Mouse (Mus musculus): ENCODE measurements at regions not wholly inside any gene's neighbourhood (a gene's known extent, or its start where the extent isn't known, plus 50 kb on each side); places are given as distances from the start of the nearest gene placed in this dataset.

- H3K79me2 ChIP-seq (ENCODE audit: control insufficient read depth, insufficient read depth, low read length, poor library complexity), result no peaks in the 10 kb centered on the region
- no peak for DNase-seq (ENCODE audit: low read depth, low spot score)
- no peak for TF ChIP-seq POLR2AphosphoS2 (IDR thresholded peaks at IDR 0.05; ENCODE audit: low read length)
- TF ChIP-seq TCF12 (IDR thresholded peaks at IDR 0.05; ENCODE audit: low read depth, low read length), result no peak
- no peak for TF ChIP-seq JUND (IDR thresholded peaks at IDR 0.05; ENCODE audit: low read depth, low read length)
- TF ChIP-seq NRF1 (IDR thresholded peaks at IDR 0.05; ENCODE audit: insufficient read depth, low read depth, low read length, poor library complexity, severe bottlenecking), result no peak
- no peak for TF ChIP-seq TAL1 (IDR thresholded peaks at IDR 0.05; ENCODE audit: low read length)
- no peak for TF ChIP-seq ZC3H11A (IDR thresholded peaks at IDR 0.05; ENCODE audit: low read depth, low read length)
- TF ChIP-seq ZMIZ1 (IDR thresholded peaks at IDR 0.05; ENCODE audit: low read depth, low read length), result no peak
- no peak for TF ChIP-seq CTCF (IDR thresholded peaks at IDR 0.05 in 2 of 3, conservative IDR thresholded peaks at IDR 0.05 in 1 of 3; ENCODE audit: control insufficient read depth in 1 of 3, insufficient read depth in 1 of 3, low read depth in 2 of 3, low read length in 3 of 3, poor library complexity in 1 of 3, severe bottlenecking in 1 of 3)
- TF ChIP-seq SMC3 (IDR thresholded peaks at IDR 0.05; ENCODE audit: low read depth, low read length), result no peak
- no peak for TF ChIP-seq EP300 (IDR thresholded peaks at IDR 0.05; ENCODE audit: low read depth in 1 of 2, low read length in 2 of 2)
- TF ChIP-seq ELF1 (IDR thresholded peaks at IDR 0.05; ENCODE audit: low read depth, low read length), result no peak
- TF ChIP-seq CHD2 (IDR thresholded peaks at IDR 0.05; ENCODE audit: low read length), result no peak
- no peak for TF ChIP-seq RCOR1 (IDR thresholded peaks at IDR 0.05; ENCODE audit: low read depth, low read length)
- no peak for TF ChIP-seq SIN3A (IDR thresholded peaks at IDR 0.05; ENCODE audit: low read length)
- no peak for TF ChIP-seq ZNF384 (IDR thresholded peaks at IDR 0.05; ENCODE audit: low read depth, low read length)
- no peak overlapping the region for H3K27ac ChIP-seq (ENCODE audit: control insufficient read depth, low read depth, low read length)
- H3K27me3 ChIP-seq (ENCODE audit: control insufficient read depth in 1 of 2, insufficient read depth in 2 of 2, low read length in 2 of 2), result no peaks in the 10 kb centered on the region; a peak in 2 of 4 replicates
- no peaks in the 10 kb centered on the region for H3K9me3 ChIP-seq (replicated peaks; ENCODE audit: insufficient read depth, low read length)
- no peaks in the 10 kb centered on the region for H3K4me1 ChIP-seq (ENCODE audit: control insufficient read depth in 1 of 2, insufficient read depth in 2 of 2, low read length in 2 of 2)
- H3K36me3 ChIP-seq (ENCODE audit: control insufficient read depth in 1 of 2, insufficient read depth in 2 of 2, low read length in 2 of 2), result no peaks in the 10 kb centered on the region
- no peak overlapping the region for H3K4me3 ChIP-seq (ENCODE audit: control insufficient read depth in 1 of 2, insufficient read depth in 1 of 2, low read depth in 2 of 2, low read length in 2 of 2)
- H3K9ac ChIP-seq (ENCODE audit: control insufficient read depth, low read depth, low read length, poor library complexity, severe bottlenecking), result no peak overlapping the region
Observed at GRCm38 (mm10) chr6:84431622-84431955, 162.1 kb downstream of the Cyp26b1 start.

DNA sequence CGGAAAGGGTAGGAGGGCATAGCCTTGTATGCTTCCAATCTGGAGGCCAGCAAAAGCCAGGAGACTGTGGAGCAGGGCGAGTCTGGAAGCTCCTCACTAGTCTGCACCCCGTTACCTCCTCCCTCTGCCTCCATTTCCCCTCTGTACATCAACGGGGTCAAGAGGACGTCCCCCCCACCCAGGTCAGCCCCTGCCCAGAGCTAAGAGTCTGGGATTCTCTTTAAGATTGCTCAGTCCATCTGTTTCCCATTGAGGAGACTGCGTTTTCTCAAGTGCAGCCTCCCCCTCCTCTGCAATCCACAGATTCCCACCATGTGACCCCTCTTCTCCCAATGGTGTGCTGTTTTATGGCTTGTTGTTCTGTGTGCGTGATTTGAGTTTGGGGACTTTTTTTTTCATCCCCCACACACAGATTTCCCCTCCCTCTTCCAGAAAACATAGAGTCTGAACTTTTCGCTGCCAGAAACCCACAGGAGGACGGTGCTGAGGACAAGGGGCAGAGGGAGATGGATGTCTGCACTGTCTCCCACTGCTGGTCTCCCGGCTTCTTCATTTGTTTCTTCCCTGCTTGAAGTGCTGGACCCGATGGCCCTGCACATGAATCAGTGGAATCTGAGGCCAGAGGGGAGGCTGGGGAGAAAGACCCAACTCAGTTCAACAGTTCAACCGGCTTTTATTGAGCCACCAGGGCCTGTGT is 162.6 kb downstream of the Cyp26b1 start:
- no peak overlapping the region for H3K9ac ChIP-seq (ENCODE audit: control insufficient read depth, low read depth, low read length, poor library complexity, severe bottlenecking)
- no peaks in the 10 kb centered on the region for H3K36me3 ChIP-seq (ENCODE audit: control insufficient read depth in 1 of 2, insufficient read depth in 2 of 2, low read length in 2 of 2)
- H3K4me3 ChIP-seq (ENCODE audit: control insufficient read depth in 1 of 2, insufficient read depth in 1 of 2, low read depth in 2 of 2, low read length in 2 of 2), result no peak overlapping the region
- TF ChIP-seq SIN3A (IDR thresholded peaks at IDR 0.05; ENCODE audit: low read length) (no peak), JUND (IDR thresholded peaks at IDR 0.05; ENCODE audit: low read depth, low read length) (no peak), CHD1 (IDR thresholded peaks at IDR 0.05; ENCODE audit: low read depth, low read length) (no peak), CHD2 (IDR thresholded peaks at IDR 0.05; ENCODE audit: low read length) (no peak), GATA1 (IDR thresholded peaks at IDR 0.05; ENCODE audit: low read depth, low read length) (no peak), POLR2AphosphoS5 (IDR thresholded peaks at IDR 0.05; ENCODE audit: borderline replicate concordance, low read depth, low read length) (no peak), MYC (IDR thresholded peaks at IDR 0.05; ENCODE audit: low read depth, low read length) (no peak), SMC3 (IDR thresholded peaks at IDR 0.05; ENCODE audit: low read depth, low read length) (no peak), CTCF (IDR thresholded peaks at IDR 0.05 in 2 of 3, conservative IDR thresholded peaks at IDR 0.05 in 1 of 3; ENCODE audit: control insufficient read depth in 1 of 3, insufficient read depth in 1 of 3, low read depth in 2 of 3, low read length in 3 of 3, poor library complexity in 1 of 3, severe bottlenecking in 1 of 3) (no peak), MAX (IDR thresholded peaks at IDR 0.05; ENCODE audit: low read length) (no peak)
- H3K4me1 ChIP-seq (ENCODE audit: control insufficient read depth in 1 of 2, insufficient read depth in 2 of 2, low read length in 2 of 2), result no peaks in the 10 kb centered on the region
- no peaks in the 10 kb centered on the region for H3K9me3 ChIP-seq (replicated peaks; ENCODE audit: insufficient read depth, low read length)
- no peaks in the 10 kb centered on the region; a peak in 2 of 4 replicates for H3K27me3 ChIP-seq (ENCODE audit: control insufficient read depth in 1 of 2, insufficient read depth in 2 of 2, low read length in 2 of 2)
- no peak overlapping the region for H3K27ac ChIP-seq (ENCODE audit: control insufficient read depth, low read depth, low read length)
- DNase-seq (ENCODE audit: low read depth, low spot score), result no peak
- H3K79me2 ChIP-seq (ENCODE audit: control insufficient read depth, insufficient read depth, low read length, poor library complexity), result no peaks in the 10 kb centered on the region
